ENCODE assay signal across 9 mouse cellular contexts in genomic region chr17:72935921-72936320, GRCm38 (mm10). TPM values are rescaled to one million over a fixed set of nuclear protein-coding genes. Genes with fewer than 3 reads are reported as not detected.
DNase-seq lines count a peak whose midpoint lies in the region; ATAC-seq lines count a peak whose summit lies in the region.
"Had no signal": no experiment of that assay in that cellular context is flagged by ENCODE, and none has a peak within 500 bp of the region (broad histone marks: within the 10 kb centered on the region; RNA-seq: fewer than 3 reads in every experiment).

No protein-coding gene starts in this region.

- no peak overlapping the region for H3K9ac ChIP-seq in liver, embryonic 11.5 days (ENCODE audit: low read depth, low read length)
- no peak overlapping the region for H3K9ac ChIP-seq in liver, embryonic 12.5 days
- H3K9ac ChIP-seq in heart, embryonic 16.5 days (ENCODE audit: low read length) = 0 out of 2 replicates have a peak overlapping the region, but pooled peaks have one; percentile 10

- H3K4me2 ChIP-seq in liver, embryonic 11.5 days = no peak overlapping the region
- no peak overlapping the region for H3K4me2 ChIP-seq in liver, embryonic 12.5 days
- peak overlapping the region; percentile 32 for H3K4me2 ChIP-seq in heart, embryonic 16.5 days (ENCODE audit: low read depth, low read length)
- H3K4me2 ChIP-seq: midbrain, embryonic 11.5 days had no signal

- H3K36me3 ChIP-seq in liver, embryonic 11.5 days (ENCODE audit: control insufficient read depth, insufficient read depth, low read length) = peaks cover 11% of the 10 kb centered on the region
- H3K36me3 ChIP-seq in liver, embryonic 12.5 days = peaks cover 10% of the 10 kb centered on the region
- peaks cover 30% of the 10 kb centered on the region for H3K36me3 ChIP-seq in heart, embryonic 16.5 days (ENCODE audit: control insufficient read depth, insufficient read depth)

- H3K4me3 ChIP-seq in liver, embryonic 11.5 days (ENCODE audit: low read depth, low read length) = no peak overlapping the region
- H3K4me3 ChIP-seq in liver, embryonic 12.5 days = no peak overlapping the region
- no peak overlapping the region for H3K4me3 ChIP-seq in heart, embryonic 16.5 days (ENCODE audit: low read length)

- no peaks in the 10 kb centered on the region for H3K27me3 ChIP-seq in liver, embryonic 11.5 days (replicated peaks; ENCODE audit: control insufficient read depth, insufficient read depth, low read length)
- H3K27me3 ChIP-seq in liver, embryonic 12.5 days (replicated peaks) = no peaks in the 10 kb centered on the region
- H3K27me3 ChIP-seq in heart, embryonic 16.5 days (ENCODE audit: control insufficient read depth, insufficient read depth, low read length) = no peaks in the 10 kb centered on the region
- H3K27me3 ChIP-seq: Patski had no signal

- DNase-seq in liver, embryonic 11.5 days (ENCODE audit: low spot score) = no peak
- DNase-seq in adipocyte (ENCODE audit: low spot score) = peak; percentile 63
- peak; percentile 28 for DNase-seq in lung, postnatal 25 days (ENCODE audit: low spot score)
- DNase-seq in testis, postnatal 14 days (ENCODE audit: low spot score) = no peak
- DNase-seq in left cerebral cortex, adult 9 months (ENCODE audit: low spot score in 2 of 2) = no peak

- ATAC-seq in liver, embryonic 11.5 days (replicated peaks; ENCODE audit: low FRiP score) = no peak
- ATAC-seq in liver, embryonic 12.5 days = no peak
- ATAC-seq in heart, embryonic 16.5 days (replicated peaks; ENCODE audit: extremely low read depth, insufficient read depth, low FRiP score) = no peak
- ATAC-seq: Patski had no signal

- 0 out of 2 replicates have a peak overlapping the region, but pooled peaks have one; percentile 35 for H3K27ac ChIP-seq in liver, embryonic 11.5 days (ENCODE audit: low read depth, low read length)
- H3K27ac ChIP-seq in liver, embryonic 12.5 days = no peak overlapping the region
- H3K27ac ChIP-seq in heart, embryonic 16.5 days (ENCODE audit: low read length) = peak overlapping the region; percentile 64

- H3K9me3 ChIP-seq in liver, embryonic 11.5 days (ENCODE audit: control insufficient read depth, low read length) = no peaks in the 10 kb centered on the region
- 0 out of 2 replicates have a peak, but pooled peaks cover 6% of the 10 kb centered on the region for H3K9me3 ChIP-seq in liver, embryonic 12.5 days (replicated peaks)
- no peaks in the 10 kb centered on the region for H3K9me3 ChIP-seq in heart, embryonic 16.5 days (replicated peaks; ENCODE audit: control insufficient read depth, low read length)

- peaks cover 14% of the 10 kb centered on the region for H3K4me1 ChIP-seq in liver, embryonic 11.5 days (replicated peaks; ENCODE audit: control insufficient read depth, insufficient read depth, low read length)
- peaks cover 33% of the 10 kb centered on the region for H3K4me1 ChIP-seq in liver, embryonic 12.5 days
- peaks cover 78% of the 10 kb centered on the region for H3K4me1 ChIP-seq in heart, embryonic 16.5 days (ENCODE audit: control insufficient read depth, insufficient read depth, low read length)

- WGBS in liver, embryonic 11.5 days = 44% methylated on average over 7 of the region's 7 CpGs
- WGBS in liver, embryonic 12.5 days (ENCODE audit: insufficient replicate concordance) = 51% methylated on average over 7 of the region's 7 CpGs
- 28% methylated on average over 7 of the region's 7 CpGs for WGBS in heart, embryonic 16.5 days

RNA-seq across cellular contexts. Expression of gene Lbh, which starts 17.8 kb away (rescaled TPM):
- polyA plus RNA-seq in liver, embryonic 11.5 days (2014; fragmentation: Nextera tagmentation; extraction: Ambion mirVana) = 2.3 and 2.4 TPM in 2 replicates
- 1.4 TPM in 2 replicates for polyA plus RNA-seq in liver, embryonic 12.5 days (2016; fragmentation: Nextera tagmentation; extraction: Ambion mirVana)
- 28.4 and 30.1 TPM in 2 replicates for polyA plus RNA-seq in heart, embryonic 16.5 days (2015; fragmentation: Nextera tagmentation; extraction: Ambion mirVana)

Comparison
In these comparisons a context has a peak if more than half of its experiments do, and no peak if none do; other contexts are left out.
1. DNase-seq: peak in adipocyte (single experiment) and lung, postnatal 25 days (single experiment); none in liver, embryonic 11.5 days (single experiment), testis, postnatal 14 days (single experiment) and left cerebral cortex, adult 9 months (0 of 2).